Mouse (Mus musculus): ENCODE data around the gene Fkbp4. TPM values are rescaled to one million over a fixed set of nuclear protein-coding genes. Genes with fewer than 3 reads are reported as not detected.

Fkbp4 gene
- 400 and 427 TPM in 2 replicates for polyA plus RNA-seq (2015; fragmentation: Nextera tagmentation; extraction: Ambion mirVana)

GRCm38 (mm10) chr6:128438317-128438870 is at the start of gene Fkbp4:
Gene Fkbp4, minus strand, starts transcription at chr6:128438677.
- peak within 1 kb of the TSS; percentile 90 for H3K4me2 ChIP-seq (ENCODE audit: low read depth, low read length)
- no peaks in the 10 kb centered on the region for H3K27me3 ChIP-seq (ENCODE audit: control insufficient read depth, insufficient read depth, low read depth, low read length)
- peaks cover 23% of the 10 kb centered on the region for H3K36me3 ChIP-seq (ENCODE audit: control insufficient read depth, insufficient read depth, low read length)
- peak; percentile 97 for ATAC-seq (ENCODE audit: low read depth)
- WGBS: under 1% methylated on average over 55 of the region's 67 CpGs
- H3K4me1 ChIP-seq (replicated peaks; ENCODE audit: control insufficient read depth, insufficient read depth, low read length): peaks cover 23% of the 10 kb centered on the region
- peak within 1 kb of the TSS; percentile 99 for H3K4me3 ChIP-seq (ENCODE audit: low read length)
- H3K9me3 ChIP-seq (ENCODE audit: control insufficient read depth, low read length): no peaks in the 10 kb centered on the region
- H3K9ac ChIP-seq (ENCODE audit: low read length): peak within 1 kb of the TSS; percentile 91
- peak within 1 kb of the TSS; percentile 98 for H3K27ac ChIP-seq (ENCODE audit: low read length)

GRCm38 (mm10) chr6:128487736-128488135 is 49.3 kb upstream of the Fkbp4 start:
- H3K27me3 ChIP-seq (ENCODE audit: control insufficient read depth, insufficient read depth, low read depth, low read length): no peaks in the 10 kb centered on the region
- ATAC-seq (ENCODE audit: low read depth): no peak
- H3K36me3 ChIP-seq (ENCODE audit: control insufficient read depth, insufficient read depth, low read length): no peaks in the 10 kb centered on the region
- WGBS: 83% methylated on average over 11 of the region's 11 CpGs
- H3K4me2 ChIP-seq (ENCODE audit: low read depth, low read length): no peak overlapping the region
- H3K4me3 ChIP-seq (ENCODE audit: low read length): no peak overlapping the region
- H3K27ac ChIP-seq (ENCODE audit: low read length): no peak overlapping the region
- no peak overlapping the region for H3K9ac ChIP-seq (ENCODE audit: low read length)
- no peaks in the 10 kb centered on the region for H3K9me3 ChIP-seq (ENCODE audit: control insufficient read depth, low read length)
- no peaks in the 10 kb centered on the region for H3K4me1 ChIP-seq (replicated peaks; ENCODE audit: control insufficient read depth, insufficient read depth, low read length)

GRCm38 (mm10) chr6:128479463-128480454 is 41.3 kb upstream of the Fkbp4 start:
- Histone ChIP-seq H3K4me2 (ENCODE audit: low read depth, low read length) (peak overlapping the region; percentile 49), H3K9ac (ENCODE audit: low read length) (peak overlapping the region; percentile 39; the same call in 1 of the 2 replicates), H3K9me3 (ENCODE audit: control insufficient read depth, low read length) (no peaks in the 10 kb centered on the region), H3K27ac (ENCODE audit: low read length) (no peak overlapping the region), H3K27me3 (ENCODE audit: control insufficient read depth, insufficient read depth, low read depth, low read length) (no peaks in the 10 kb centered on the region), H3K4me1 (replicated peaks; ENCODE audit: control insufficient read depth, insufficient read depth, low read length) (no peaks in the 10 kb centered on the region; the same call in 1 of the 2 replicates), H3K4me3 (ENCODE audit: low read length) (peak overlapping the region; percentile 24), H3K36me3 (ENCODE audit: control insufficient read depth, insufficient read depth, low read length) (no peaks in the 10 kb centered on the region)
- WGBS: 19% methylated on average over 26 of the region's 26 CpGs
- ATAC-seq (ENCODE audit: low read depth): peak; percentile 94

- Histone ChIP-seq H3K4me2 (ENCODE audit: low read depth, low read length) (no peak overlapping the region), H3K27me3 (ENCODE audit: control insufficient read depth, insufficient read depth, low read depth, low read length) (no peaks in the 10 kb centered on the region), H3K4me3 (ENCODE audit: low read length) (no peak overlapping the region), H3K9ac (ENCODE audit: low read length) (no peak overlapping the region), H3K36me3 (ENCODE audit: control insufficient read depth, insufficient read depth, low read length) (no peaks in the 10 kb centered on the region), H3K9me3 (ENCODE audit: control insufficient read depth, low read length) (no peaks in the 10 kb centered on the region), H3K4me1 (replicated peaks; ENCODE audit: control insufficient read depth, insufficient read depth, low read length) (no peaks in the 10 kb centered on the region; the same call in 1 of the 2 replicates), H3K27ac (ENCODE audit: low read length) (no peak overlapping the region)
- 22% methylated on average over 4 of the region's 4 CpGs for WGBS
- ATAC-seq (ENCODE audit: low read depth): no peak
Measured at GRCm38 (mm10) chr6:128477495-128477894, 39.0 kb upstream of the Fkbp4 start.

GRCm38 (mm10) chr6:128474112-128474511 is 35.6 kb upstream of the Fkbp4 start:
- H3K9ac ChIP-seq (ENCODE audit: low read length): no peak overlapping the region
- WGBS: 80% methylated on average over 6 of the region's 6 CpGs

GRCm38 (mm10) chr6:128469451-128469850 is 31.0 kb upstream of the Fkbp4 start:
- 0 out of 2 replicates have a peak, but pooled peaks have one; percentile 26 for ATAC-seq (ENCODE audit: low read depth)
- H3K27ac ChIP-seq (ENCODE audit: low read length): no peak overlapping the region
- no peaks in the 10 kb centered on the region for H3K27me3 ChIP-seq (ENCODE audit: control insufficient read depth, insufficient read depth, low read depth, low read length)
- H3K9ac ChIP-seq (ENCODE audit: low read length): no peak overlapping the region
- 7% methylated on average over 9 of the region's 12 CpGs for WGBS
- H3K9me3 ChIP-seq (ENCODE audit: control insufficient read depth, low read length): no peaks in the 10 kb centered on the region
- H3K4me1 ChIP-seq (replicated peaks; ENCODE audit: control insufficient read depth, insufficient read depth, low read length): no peaks in the 10 kb centered on the region
- no peak overlapping the region for H3K4me3 ChIP-seq (ENCODE audit: low read length)
- H3K36me3 ChIP-seq (ENCODE audit: control insufficient read depth, insufficient read depth, low read length): no peaks in the 10 kb centered on the region
- H3K4me2 ChIP-seq (ENCODE audit: low read depth, low read length): peak overlapping the region; percentile 36

More at GRCm38 (mm10) chr6:128474112-128474511, 35.6 kb upstream of the Fkbp4 start:
- H3K9me3 ChIP-seq (ENCODE audit: control insufficient read depth, low read length): no peaks in the 10 kb centered on the region
- no peak overlapping the region for H3K4me3 ChIP-seq (ENCODE audit: low read length)
- no peaks in the 10 kb centered on the region for H3K27me3 ChIP-seq (ENCODE audit: control insufficient read depth, insufficient read depth, low read depth, low read length)
- no peaks in the 10 kb centered on the region for H3K4me1 ChIP-seq (replicated peaks; ENCODE audit: control insufficient read depth, insufficient read depth, low read length)
- no peaks in the 10 kb centered on the region for H3K36me3 ChIP-seq (ENCODE audit: control insufficient read depth, insufficient read depth, low read length)
- H3K4me2 ChIP-seq (ENCODE audit: low read depth, low read length): no peak overlapping the region
- ATAC-seq (ENCODE audit: low read depth): no peak
- H3K27ac ChIP-seq (ENCODE audit: low read length): no peak overlapping the region

- Histone ChIP-seq H3K9me3 (ENCODE audit: control insufficient read depth, low read length) (no peaks in the 10 kb centered on the region), H3K27ac (ENCODE audit: low read length) (no peak overlapping the region), H3K4me2 (ENCODE audit: low read depth, low read length) (no peak overlapping the region), H3K27me3 (ENCODE audit: control insufficient read depth, insufficient read depth, low read depth, low read length) (no peaks in the 10 kb centered on the region), H3K4me1 (replicated peaks; ENCODE audit: control insufficient read depth, insufficient read depth, low read length) (no peaks in the 10 kb centered on the region), H3K36me3 (ENCODE audit: control insufficient read depth, insufficient read depth, low read length) (no peaks in the 10 kb centered on the region), H3K4me3 (ENCODE audit: low read length) (no peak overlapping the region), H3K9ac (ENCODE audit: low read length) (no peak overlapping the region)
- no peak for ATAC-seq (ENCODE audit: low read depth)
- 41% methylated on average over 2 of the region's 2 CpGs for WGBS
Measured at GRCm38 (mm10) chr6:128467298-128467697, 28.8 kb upstream of the Fkbp4 start.

GRCm38 (mm10) chr6:128466563-128466962 is 28.1 kb upstream of the Fkbp4 start:
- H3K4me3 ChIP-seq (ENCODE audit: low read length): no peak overlapping the region
- no peaks in the 10 kb centered on the region for H3K4me1 ChIP-seq (replicated peaks; ENCODE audit: control insufficient read depth, insufficient read depth, low read length)
- H3K27ac ChIP-seq (ENCODE audit: low read length): no peak overlapping the region
- 55% methylated on average over 3 of the region's 3 CpGs for WGBS
- ATAC-seq (ENCODE audit: low read depth): no peak
- no peaks in the 10 kb centered on the region for H3K27me3 ChIP-seq (ENCODE audit: control insufficient read depth, insufficient read depth, low read depth, low read length)
- no peaks in the 10 kb centered on the region for H3K36me3 ChIP-seq (ENCODE audit: control insufficient read depth, insufficient read depth, low read length)
- H3K9ac ChIP-seq (ENCODE audit: low read length): no peak overlapping the region
- H3K9me3 ChIP-seq (ENCODE audit: control insufficient read depth, low read length): no peaks in the 10 kb centered on the region
- H3K4me2 ChIP-seq (ENCODE audit: low read depth, low read length): no peak overlapping the region

- Histone ChIP-seq H3K4me2 (ENCODE audit: low read depth, low read length) (no peak overlapping the region), H3K9me3 (ENCODE audit: control insufficient read depth, low read length) (no peaks in the 10 kb centered on the region), H3K36me3 (ENCODE audit: control insufficient read depth, insufficient read depth, low read length) (no peaks in the 10 kb centered on the region), H3K4me1 (replicated peaks; ENCODE audit: control insufficient read depth, insufficient read depth, low read length) (no peaks in the 10 kb centered on the region), H3K27me3 (ENCODE audit: control insufficient read depth, insufficient read depth, low read depth, low read length) (no peaks in the 10 kb centered on the region), H3K9ac (ENCODE audit: low read length) (no peak overlapping the region), H3K27ac (ENCODE audit: low read length) (no peak overlapping the region), H3K4me3 (ENCODE audit: low read length) (no peak overlapping the region)
- ATAC-seq (ENCODE audit: low read depth): no peak
- WGBS: 56% methylated on average over 7 of the region's 7 CpGs
Measured at GRCm38 (mm10) chr6:128466043-128466442, 27.6 kb upstream of the Fkbp4 start.

Measured in lung, embryonic 16.5 days (tissue).